Mouse (Mus musculus): ENCODE measurements around the gene Zswim7. TPM values are rescaled to one million over a fixed set of nuclear protein-coding genes. Genes with fewer than 3 reads are reported as not detected.
"Not testable (repeated sequence)": the region's sequence is repeated elsewhere in the genome, so short reads cannot be mapped to it uniquely, and the experiment has no call there.

Gene Zswim7
- total RNA-seq (2021), result 10 to 100 TPM; 11.9 to 14.6 TPM

DNA sequence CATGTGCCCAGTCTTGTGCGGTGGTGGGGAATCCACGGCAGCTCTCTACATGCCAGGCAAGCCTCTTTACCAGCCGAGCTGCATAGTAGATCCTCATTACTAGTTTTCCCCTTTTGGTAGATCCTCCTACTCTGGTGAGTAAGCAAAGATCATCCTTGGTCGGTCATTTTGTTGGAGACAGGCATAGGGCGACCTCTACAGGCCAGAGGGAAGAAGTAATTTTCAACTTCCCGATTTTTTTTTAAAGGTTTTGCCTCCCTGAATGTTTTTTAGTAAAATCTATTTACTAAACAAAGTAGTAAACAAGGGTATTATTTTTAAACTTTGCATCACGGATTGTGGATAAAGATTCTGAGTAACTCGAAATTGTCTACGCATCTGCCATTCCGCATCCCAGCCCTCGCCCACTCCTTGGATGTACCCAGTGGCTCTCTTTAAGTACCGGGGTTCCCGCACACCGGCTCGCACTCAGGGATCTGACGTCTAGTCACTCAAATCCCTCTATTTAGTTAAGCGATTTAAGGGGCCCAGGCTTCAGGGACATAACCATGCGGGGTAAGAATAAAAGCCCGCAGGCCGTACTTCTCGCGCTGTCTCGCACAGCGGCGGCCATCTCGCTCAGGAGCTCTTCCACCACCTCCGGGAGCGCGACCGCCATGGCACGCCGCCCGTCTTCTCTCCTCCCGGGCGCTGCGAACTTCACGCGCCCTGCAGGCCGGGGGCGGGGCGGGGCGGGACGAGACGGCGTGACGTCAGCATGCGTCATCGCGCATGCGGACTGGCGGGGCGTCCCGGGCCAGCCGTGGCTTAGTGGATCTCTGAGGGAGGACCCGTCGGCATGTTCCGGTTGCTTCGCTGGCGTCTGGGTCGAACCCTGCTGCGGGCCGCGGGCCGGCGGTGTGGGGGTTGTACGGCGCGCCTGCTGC is at the start of gene Zswim7, which contains the start of gene Ttc19:
TSS of gene Zswim7 (minus strand) at position 701 of the 926 bp plus-strand sequence.
TSS of gene Ttc19 (plus strand) at position 799 of the 926 bp plus-strand sequence.
- DNase-seq, result peak; percentile 89 to 92

DNA sequence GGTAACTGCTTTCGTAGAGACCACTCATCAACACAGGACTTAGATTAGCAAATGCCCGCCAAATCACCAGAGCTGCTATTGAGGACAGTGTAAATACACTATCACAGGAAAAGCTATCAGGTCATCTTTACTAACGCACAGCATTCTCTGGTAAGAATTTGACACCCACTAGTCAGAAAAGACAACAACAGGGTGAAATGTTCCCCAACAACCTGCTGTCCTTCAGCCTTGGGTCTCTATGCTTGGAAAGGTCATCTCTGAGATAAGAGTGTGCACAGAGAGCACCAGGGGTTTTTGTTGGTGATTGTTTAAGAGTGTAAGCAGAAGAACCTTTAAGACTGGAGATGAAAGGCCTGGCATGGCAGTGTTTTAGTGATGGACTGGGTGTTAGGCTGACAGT is 42.5 kb upstream of the Zswim7 start:
- no peak for DNase-seq

DNA sequence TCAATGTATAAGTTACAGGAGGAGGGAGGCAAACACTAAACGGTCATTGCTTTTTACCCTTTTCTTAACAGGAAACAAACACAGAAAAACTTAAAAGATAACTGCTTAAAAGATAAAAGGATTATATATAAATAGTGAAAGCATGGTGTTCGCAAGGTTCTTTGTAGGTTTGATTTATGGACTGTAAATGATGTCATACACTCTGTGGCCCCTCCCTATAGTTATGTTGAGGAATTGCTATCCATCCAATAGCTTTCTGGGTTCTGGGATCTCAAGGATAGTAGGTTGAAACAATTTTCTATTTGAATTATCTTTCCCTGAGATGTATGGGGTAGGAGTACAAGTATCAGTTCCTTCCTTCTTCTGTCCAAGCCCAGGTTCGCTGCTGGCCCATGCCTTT is 38.9 kb upstream of the Zswim7 start:
- no peak for DNase-seq

DNA sequence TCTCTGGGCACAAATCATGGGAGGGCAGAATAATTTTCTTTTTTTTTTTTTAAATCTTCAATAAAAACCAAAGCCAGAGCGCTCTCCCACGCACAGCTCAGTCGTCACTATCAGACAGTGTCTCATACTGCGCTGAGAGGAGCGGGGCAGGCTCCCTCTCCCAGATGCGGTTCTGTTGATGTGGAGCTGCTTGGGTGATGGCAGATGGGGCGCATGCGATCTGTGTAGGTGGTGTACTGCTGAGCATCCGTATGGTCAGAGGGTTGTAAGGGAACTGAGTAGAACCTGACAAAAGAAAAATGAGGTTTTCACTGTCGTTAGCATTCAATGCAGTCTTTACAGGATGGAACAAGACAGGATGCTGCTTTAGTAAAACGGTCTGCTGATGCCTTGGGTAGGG is 36.6 kb upstream of the Zswim7 start:
- DNase-seq, result peak; percentile 82 to 83

DNA sequence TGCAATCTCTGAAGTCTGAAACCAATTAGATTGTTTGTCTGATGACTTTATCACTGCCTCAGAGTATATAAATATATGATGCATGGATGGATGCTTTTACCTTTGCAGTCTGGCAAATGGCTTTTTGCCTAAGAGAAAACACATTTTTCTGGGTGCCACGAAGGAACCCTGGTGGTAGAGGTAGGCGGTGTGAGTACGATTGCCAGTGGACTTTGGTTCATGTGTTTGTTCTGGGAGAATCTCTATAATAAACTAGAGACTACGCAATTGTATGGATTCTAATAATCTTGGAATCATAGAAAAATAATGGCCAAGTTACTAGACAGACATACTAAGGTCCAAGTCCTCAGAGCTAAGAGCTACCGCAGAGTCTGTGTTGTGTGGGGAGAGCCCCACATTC is 33.8 kb upstream of the Zswim7 start:
- DNase-seq, result no peak

DNA sequence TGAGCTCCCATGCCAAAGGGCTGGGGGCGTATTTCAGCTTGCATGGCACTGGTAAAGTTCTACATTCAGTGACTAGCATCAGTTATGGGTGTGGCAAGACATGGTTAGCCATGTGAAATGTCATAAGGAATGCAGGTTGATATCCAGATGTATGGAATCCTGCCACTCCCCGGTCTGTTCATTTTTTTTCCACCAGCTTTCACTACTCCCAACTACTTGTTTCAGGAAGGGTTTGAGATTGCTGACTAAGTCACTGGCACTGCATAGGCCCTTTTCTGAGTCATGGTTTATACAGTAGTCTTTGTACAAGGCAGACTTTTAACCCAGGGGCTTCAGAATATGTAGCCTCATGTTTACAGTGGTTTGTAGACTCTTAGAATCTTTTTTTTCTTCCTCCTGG is 28.1 kb upstream of the Zswim7 start:
- no peak for DNase-seq

DNA sequence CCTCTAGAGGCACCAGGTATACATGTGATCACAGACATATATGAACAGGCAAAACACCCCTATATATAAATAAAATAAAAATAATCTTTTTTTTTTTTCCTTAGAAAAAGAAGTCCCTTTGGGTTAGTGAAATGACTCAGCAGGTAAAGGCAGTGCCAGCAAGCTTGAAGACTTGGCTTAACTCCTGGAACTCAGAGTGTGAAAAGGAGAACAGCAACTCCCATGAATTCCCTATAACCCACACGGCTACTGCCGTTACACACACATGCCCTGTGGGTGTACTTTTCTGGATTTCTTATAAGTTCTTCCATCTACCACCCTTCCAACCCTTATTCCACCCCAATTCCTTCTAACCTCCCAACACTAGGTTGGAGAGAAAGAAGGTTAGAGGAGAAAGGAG is 24.7 kb upstream of the Zswim7 start:
- DNase-seq, result no peak

DNA sequence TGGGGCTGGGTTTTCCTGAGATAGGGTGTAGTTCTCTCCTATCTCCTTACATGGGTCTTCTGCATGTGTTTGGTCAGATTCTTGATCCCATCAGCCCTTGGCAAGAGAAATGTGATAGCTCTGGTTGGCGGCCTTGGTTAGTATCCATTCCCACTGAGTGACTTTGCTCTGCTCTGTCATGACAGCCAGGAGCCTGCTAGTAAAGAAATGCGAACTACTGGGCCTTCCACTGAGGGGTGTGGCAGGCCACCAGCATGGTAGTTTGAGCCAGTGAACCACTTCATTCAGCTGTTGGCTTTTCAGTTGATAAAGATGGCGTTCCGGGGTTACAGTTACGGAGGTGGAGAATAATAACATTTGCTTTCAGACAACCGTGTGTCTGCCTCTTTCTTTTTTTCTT is 17.7 kb upstream of the Zswim7 start:
- DNase-seq, result no peak

DNA sequence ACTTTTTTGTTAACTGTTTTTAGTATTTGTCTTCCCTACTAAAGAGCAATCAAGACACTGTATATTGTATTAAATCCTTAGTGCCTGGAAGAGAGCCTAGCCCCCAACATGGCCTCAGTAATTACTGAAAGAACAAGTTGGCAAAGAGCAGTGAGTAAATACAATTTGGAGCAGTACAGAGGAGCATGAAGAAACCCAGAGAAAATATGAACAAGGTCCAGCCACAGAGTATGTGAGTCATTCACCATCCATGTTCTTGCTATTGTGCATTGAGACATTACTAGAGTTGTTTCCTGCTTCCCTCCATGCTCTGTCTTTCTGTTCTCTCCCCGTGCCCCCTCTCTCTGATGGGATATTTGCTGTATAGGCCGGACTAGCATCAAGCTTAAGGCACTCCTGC is 12.9 kb upstream of the Zswim7 start:
- DNase-seq, result no peak

DNA sequence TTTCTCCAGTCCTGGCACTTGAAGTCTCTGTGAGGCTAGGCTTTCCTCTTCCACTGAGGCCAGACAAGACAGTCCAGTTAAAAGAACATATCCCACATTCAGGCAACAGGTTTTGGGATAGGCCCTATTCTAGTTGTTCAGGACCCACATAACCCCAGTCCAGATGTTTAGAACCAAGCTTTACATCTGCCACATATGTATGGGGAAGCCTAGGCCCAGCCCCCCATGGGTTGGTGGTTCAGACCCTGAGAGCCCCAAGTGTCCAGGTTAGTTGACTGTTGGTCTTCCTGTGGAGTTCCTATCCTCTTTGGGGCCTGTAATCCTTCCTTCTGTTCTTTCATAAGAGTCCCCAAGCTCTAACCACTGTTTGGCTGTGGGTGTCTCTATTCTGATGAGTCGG is 6.5 kb upstream of the Zswim7 start:
- DNase-seq, result no peak

DNA sequence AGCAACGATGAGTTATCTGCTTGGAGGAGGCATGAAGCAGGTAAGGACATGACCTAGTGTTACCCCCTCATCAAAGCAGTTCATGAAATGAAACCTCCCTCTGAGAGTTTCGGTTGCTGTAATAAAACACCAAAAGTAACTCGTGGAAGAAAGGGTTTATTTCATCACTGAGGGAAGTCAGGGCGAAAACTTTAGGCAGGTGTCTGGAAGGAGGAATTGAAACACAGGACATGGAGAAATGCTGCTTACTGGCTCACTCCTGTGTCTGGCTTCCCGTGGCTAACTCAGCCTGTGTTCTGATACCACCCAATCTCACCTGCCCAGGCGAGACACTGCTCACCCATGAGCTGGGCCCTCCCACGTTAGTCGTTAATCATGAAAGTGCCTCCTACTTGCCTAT is 3.8 kb upstream of the Zswim7 start:
- no peak for DNase-seq

DNA sequence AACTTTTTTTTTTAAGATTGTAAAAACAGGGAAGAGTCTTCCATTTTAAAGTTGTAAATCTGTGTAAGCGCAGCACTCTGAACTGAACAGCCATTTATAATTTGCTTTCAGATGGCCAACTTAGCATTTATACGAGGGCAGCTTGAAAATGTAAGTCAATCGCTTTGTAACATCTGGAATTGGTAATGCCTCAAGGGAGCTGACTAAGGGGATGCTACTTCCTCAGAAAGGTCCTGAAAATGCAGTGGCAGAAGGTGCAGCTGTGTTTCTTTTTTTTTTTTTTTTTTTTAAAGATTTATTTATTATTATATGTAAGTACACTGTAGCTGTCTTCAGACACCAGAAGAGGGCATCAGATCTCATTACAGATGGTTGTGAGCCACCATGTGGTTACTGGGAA is 2.8 kb upstream of the Zswim7 start:
- not testable (repeated sequence) for DNase-seq

DNA sequence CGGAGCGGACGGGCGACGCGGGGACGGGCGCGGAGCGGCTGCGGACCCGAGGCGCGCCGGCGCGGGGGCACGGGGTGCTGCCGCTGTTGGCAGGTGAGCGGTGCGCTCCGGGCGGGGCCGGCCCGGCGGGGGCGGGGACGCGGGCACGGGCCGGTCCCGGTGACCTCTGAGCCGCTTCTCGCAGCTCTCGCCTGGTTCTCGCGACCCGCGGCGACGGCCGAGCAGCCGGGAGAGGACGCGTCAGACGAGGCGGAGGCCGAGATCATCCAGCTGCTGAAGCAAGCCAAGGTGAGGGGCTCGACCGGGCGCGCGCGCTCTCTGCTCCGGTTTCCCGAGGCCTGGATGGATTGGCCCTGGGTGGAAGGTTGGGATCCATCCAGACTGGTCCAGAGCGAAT is 424 bp upstream of the Zswim7 start:
- DNase-seq, result no peak

DNA sequence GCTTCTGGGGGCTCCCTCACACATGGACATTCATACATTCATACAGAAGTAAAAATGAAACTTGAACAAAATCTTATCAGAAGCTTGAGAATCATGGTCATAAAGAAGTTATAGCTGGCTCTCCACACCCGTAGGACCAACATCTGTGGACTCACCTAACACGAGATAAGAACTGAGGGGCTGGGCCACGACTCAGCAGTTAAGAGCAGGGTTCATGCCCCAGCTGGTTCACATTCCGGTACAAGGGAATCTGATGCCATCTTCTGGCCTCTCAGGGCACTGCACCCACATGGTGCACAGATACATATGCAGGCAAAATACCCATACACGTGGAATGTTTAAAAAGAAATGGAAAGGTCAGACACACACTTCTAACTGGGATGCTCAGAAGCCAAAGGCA is 3.1 kb downstream of the Zswim7 start:
- no peak for DNase-seq

DNA sequence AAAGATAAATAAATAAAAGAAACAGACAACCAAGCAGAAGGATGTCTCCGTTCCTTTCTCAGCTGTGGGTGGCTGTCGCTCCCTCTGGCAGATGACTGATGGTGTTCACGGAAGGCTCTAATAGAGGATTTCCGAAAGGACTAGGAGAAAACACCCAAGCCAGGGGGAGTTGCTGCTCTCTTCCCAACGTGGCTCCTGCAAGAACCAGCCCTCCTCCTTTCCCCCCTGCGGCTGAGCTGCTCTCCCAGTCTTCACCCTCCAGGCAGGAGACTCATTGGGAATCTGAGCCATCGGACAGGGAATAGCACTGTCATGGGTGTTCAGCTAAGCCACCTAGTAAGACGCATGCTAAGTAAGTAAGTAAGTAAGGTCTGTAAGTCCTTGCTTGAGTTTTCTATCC is 4.1 kb downstream of the Zswim7 start:
- DNase-seq, result no peak

DNA sequence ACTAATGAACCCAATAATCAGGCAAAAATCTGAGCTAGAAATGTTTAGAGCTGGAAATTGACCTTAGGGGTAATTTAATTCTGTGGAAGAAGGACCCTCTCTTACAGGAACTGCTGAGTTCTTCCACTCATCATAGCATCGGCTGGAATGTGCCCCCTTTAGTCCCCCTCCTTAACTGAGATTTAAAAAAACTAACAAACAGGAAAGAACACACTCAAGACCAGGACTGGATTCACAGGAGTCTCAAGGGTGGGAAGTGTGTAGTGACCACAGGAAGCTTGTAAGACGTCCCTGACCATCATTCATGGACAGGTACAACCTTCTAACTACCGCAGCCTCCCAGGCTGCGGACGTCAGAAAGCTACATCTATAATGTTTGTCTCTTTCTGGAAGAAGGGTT is 10.3 kb downstream of the Zswim7 start:
- no peak for DNase-seq

DNA sequence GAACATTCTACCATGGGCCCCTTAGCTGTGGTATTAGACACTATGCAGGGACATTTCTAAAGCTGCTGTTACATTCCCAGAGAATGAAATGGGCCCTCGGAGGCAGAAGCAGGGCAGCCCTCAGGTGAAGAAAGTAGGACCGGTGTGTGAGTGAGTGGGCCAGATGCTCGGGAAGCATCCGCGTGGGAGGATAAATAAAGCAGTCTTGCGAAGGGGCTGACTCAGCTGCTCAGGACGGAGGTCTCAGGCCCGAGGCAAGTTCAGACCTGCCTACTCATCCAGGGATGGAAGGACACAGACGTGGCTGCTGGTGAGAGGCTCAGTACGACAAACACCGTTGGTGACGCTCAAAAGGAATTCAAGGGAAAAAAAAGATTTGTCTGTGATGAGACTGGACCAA is 12.1 kb downstream of the Zswim7 start:
- no peak for DNase-seq

DNA sequence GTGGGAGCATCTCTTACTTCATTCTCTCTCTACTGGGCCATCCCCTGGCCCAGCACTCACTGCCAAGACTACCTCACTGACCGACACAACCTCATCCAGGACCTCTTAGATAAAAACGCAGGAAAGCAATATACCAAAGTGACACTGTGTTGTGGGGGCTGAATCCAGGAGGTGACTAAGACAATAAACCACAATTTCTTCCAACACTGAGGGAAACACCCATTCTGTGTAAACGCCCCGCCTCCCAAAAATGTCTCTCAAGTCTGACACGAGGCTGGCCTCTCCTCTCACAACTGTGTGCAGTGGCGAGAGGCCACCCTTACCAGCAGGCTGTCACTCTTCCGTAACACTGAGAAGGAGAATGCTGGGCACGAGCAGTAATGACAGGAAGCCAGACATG is 12.8 kb downstream of the Zswim7 start:
- no peak for DNase-seq

DNA sequence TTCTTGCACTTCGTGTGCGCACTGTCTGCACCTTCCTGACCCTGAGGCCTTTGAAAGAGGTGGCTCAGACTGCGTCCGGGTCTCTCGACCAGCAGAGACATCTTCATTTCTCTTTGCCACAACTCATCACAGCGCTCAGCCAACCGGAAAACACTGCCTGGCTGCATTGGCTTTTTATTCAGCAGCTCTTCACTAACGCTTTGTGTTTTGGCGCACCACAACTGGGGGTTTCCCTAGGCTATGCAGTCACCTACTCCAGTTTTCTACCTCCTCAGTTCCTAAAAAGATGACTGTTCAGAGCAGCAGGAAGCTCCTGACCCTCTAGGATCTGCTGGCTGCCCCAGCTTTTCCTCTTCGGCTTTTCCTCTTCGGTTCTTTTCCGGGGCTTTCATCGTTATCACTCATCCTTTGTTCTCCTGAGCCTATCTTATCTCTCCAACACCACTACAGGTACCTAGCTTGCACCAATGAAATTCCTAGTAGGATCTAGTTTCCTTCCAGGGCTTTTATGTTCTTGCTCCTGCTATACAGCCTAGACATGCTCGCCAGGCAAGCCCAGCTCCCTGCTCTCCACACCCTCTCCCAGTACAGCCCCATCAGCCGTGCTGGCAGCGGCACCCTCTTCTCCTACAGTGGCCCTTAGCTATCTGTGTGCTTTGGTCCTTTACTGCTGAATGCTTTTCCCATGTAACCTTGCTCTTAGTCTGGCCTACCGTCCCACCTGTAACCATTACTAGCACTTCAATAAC is 14.5 kb downstream of the Zswim7 start:
- DNase-seq, result no peak

DNA sequence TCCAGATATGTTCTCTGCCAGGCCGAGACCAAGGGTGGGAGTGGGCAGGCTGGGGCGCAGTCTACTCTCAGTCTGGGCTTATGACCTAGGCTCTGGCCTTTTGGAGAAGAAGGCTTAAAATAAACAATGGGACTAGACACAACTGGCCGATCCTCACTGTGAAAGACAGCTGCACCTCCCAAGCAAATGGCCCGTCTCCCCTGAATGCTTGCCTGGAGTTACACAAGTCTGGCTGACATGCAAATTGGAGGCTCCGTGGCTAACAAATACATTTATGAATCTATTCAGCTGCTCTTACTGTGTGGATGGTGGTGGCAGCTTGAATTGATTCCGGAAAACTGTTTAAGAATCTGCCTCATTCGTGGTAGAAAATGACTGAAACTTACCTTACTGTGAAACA is 15.5 kb downstream of the Zswim7 start:
- no peak for DNase-seq

DNA sequence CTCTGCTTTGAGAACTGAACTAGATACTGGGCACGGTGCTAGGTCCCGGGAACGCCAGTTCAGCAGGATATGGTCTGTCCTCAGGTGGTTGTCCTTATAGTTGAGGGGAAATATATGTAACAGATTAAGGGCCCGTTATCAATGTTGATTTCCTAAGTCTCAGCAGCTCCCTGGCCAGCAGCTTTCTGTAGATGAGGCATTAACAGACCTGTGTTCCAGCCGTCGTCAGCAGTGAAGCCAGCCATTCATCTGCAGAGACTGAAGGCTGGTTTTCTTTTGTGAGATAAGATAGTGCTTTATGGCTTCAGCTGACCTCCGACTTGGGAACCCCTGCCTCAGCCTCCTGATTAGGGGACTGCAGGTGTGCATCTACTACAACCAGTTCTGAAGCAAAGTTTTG is 17.2 kb downstream of the Zswim7 start:
- no peak for DNase-seq

DNA sequence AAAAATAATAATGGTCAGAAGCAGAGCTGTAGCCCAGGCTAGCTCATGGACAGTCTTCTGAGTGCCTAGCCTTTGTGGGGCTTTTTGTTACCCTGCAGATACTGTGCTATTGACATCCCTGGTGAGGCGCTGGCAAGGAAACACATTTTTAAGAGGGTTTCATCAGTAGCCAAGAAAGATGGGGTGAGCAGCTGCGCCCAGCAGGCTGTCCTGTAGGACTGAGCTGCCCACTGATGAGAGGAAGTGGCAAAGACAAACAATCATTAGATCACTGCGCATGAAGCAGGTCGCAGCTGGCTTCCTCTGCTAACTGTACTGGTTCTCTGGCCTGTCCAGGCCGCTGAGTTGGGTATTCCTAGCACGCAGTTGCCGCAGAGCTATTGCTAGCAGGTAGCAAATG is 17.6 kb downstream of the Zswim7 start:
- DNase-seq, result no peak

DNA sequence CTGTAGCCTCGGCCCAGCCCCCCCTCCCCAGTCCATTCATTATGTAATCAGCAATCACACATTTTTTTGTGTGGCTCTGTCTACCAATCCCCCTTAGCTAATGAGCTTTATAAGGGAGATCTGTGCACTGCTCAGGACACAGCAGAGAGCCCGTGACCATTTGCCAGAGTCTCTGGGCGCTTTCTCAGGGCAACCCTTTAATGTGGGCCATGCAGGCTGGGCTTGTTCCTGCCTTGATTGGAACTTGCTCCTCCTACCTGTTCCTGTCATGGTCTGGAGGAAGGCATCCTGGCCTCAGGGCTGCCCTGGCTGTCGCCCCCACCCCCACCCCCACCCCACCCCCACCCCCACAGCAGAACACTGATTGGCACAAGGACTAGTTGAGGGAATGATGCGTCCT is 22.0 kb downstream of the Zswim7 start:
- DNase-seq, result no peak

DNA sequence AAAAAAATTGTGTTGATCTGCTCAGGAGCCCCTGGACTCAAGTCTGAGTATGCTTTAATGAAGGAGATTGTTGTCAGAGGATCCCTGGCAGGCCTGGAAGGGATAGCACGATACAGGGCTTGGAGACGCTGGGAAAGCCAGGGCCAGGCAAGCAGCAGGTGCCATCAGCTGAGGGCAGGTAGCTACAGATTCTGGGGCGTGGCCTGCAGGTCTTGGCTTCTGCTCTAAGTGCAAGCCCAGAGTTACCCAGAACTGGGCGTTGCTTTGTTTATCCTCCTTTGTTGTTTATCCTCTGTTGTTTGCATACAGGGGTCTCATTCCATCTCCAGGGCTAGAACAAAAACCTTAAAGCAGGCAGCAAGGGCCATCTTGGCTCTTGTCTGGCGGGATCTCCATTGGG is 27.8 kb downstream of the Zswim7 start:
- DNase-seq, result no peak
